Mouse (Mus musculus) bone marrow macrophage, adult 2 months (primary cell): ENCODE data around the gene Zfp987. TPM values are rescaled to one million over a fixed set of nuclear protein-coding genes. Genes with fewer than 3 reads are reported as not detected.
"Not testable (repeated sequence)": the region's sequence is repeated elsewhere in the genome, so short reads cannot be mapped to it uniquely, and the experiment has no call there.

Experiments used
- H3K27ac ChIP-seq: 2 replicates; pipeline ENCODE4 v1.5.1; 2012; ENCODE audit warnings: low read depth, low read length; ENCODE audit not compliant: insufficient read depth
- H3K4me1 ChIP-seq: 2 replicates; pipeline ENCODE4 v1.6.1; 2012; ENCODE audit warnings: low read length; ENCODE audit not compliant: control insufficient read depth, insufficient read depth
- H3K4me3 ChIP-seq: 2 replicates; pipeline ENCODE4 v1.5.1; 2012; ENCODE audit warnings: mild to moderate bottlenecking, low read length, moderate library complexity; ENCODE audit not compliant: insufficient read depth
- CTCF ChIP-seq: IDR thresholded peaks from 2 replicates; pipeline ENCODE4 v1.5.1; 2012; ENCODE audit warnings: low read depth, mild to moderate bottlenecking, low read length, moderate library complexity
- POLR2A ChIP-seq: IDR thresholded peaks from 2 replicates; pipeline ENCODE4 v1.6.1; 2012; ENCODE audit warnings: mild to moderate bottlenecking, low read depth, low read length, borderline replicate concordance
- polyA plus RNA-seq: library from polyadenylated mRNA; stranded (reverse); fragments of >200 nt; gene quantifications from 2 replicates; pipeline ENCODE4 v1.2.4, GENCODE M21; 2012; ENCODE audit not compliant: missing spikeins, insufficient read depth, insufficient read length

Gene Zfp987
- polyA plus RNA-seq, result 3.6 TPM in 1 of 2 replicates, not detected in the other

DNA sequence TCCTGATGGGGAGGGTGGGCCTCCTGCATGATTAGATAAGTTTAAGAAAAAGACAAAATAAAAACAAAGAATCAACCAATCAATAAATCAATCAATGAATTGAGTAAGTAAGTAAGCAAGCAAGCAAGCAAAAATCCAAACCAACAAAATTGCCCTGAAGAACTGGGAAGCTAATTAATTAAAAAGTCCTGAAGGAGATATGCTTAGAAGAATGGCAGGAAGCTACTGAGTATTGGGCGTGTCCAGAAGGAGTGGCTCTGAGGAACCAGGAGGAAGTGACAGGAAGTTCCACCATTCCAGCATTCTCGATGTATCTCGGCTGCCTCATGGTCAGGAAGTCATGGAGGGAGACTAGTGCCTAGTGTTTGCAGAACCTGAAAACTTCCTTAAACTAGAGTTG is at the start of gene Zfp987:
TSS of gene Zfp987 (plus strand) at position 301 of the 400 bp plus-strand sequence.
- not testable (repeated sequence) for H3K27ac ChIP-seq, H3K4me3 ChIP-seq, H3K4me1 ChIP-seq

DNA sequence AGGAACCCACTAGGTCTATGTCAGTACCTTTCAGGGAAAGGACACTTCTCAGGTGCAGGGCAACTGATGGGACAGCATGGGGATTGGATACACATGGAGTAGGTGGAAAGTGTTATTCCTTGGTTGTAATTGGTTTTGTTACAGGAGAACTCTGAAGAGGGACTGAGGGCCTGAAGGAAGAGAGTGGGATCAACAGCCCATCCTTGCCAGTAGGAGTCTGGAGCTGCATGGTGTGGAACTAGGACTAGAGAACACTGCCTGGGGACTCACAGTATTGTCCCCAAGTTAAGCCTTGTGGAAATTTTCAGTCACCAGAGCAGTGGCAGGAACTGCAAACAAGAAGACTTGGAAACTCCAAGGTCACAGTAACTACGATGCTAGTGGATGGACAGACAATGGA is 44.6 kb upstream of the Zfp987 start:
- not testable (repeated sequence) for H3K4me3 ChIP-seq, H3K27ac ChIP-seq, H3K4me1 ChIP-seq

DNA sequence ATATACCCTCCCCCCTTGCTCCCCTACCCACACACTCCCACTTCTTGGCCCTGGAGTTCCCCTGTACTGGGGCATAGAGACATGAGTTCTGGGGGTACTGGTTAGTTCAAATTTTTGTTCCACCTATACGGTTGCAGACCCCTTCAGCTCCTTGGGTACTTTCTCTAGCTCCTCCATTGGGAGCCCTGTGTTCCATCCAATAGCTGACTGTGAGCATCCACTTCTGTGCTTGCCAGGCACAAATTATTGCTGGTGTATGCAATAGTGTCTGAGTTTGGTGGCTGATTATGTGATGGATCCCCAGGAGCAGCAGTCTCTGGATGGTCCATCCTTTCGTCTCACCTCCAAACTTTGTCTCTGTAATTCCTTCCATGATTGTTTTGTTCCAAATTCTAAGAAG is 43.7 kb upstream of the Zfp987 start:
- H3K4me1 ChIP-seq, H3K4me3 ChIP-seq, H3K27ac ChIP-seq: not testable (repeated sequence)

DNA sequence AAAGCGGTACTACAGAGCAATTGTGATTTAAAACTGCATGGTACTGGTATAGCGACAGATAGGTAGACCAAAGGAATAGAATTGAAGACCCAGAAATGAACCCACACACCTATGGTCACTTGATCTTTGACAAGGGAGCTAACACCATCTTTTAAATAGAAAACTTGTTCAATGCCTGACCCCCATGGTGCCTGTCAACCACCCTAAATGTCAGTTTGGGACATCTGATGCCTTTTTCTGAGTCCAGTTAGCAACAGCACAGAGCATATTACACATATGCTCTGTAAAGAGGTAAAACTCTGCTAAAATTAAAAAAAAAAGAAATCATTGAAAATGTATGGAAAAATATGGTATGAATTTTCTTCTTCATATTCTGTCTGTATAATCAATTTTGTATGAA is 41.8 kb upstream of the Zfp987 start:
- Histone ChIP-seq H3K4me1 (no peaks in the 10 kb centered on the region), H3K27ac (no peak overlapping the region), H3K4me3 (no peak overlapping the region)
- TF ChIP-seq POLR2A, result no peak
- no peak for TF ChIP-seq CTCF

DNA sequence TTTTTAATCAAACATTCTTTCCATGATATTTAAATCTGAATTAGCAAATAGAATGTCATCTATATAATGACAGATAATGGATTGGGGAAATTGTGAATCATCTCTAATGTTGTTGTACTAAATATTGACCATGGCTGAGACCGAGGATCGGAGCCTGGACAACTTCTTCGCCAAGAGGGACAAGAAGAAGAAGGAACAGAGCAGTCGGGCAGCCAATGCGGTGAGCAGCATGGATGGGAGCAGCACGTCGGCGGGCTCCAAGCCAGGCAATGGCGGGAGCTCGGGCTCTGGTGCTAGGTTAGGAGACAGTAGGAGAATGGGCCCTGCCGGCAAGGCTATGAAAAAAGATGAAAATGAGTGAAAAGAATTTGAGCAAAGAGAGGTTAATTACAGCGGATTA is 38.5 kb upstream of the Zfp987 start:
- H3K4me1 ChIP-seq, H3K27ac ChIP-seq, H3K4me3 ChIP-seq: not testable (repeated sequence)

DNA sequence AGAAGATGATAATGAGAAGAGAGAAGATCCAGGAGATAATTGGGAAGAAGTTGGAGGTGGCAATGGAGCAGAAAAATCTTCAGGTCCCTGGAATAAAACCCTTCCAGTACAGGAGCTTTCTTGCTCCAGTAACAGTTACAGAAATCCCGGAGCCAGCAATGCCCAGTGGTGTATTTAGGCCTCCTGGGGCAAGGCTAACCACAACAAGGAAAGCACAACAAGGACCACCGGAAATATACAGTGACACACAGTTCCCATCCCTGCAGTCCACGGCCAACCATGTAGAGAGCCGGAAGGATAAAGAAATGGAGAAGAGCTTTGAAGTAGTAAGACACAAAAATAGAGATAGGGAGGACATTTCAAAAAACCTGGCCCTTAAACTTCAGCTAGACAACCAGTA is 38.0 kb upstream of the Zfp987 start:
- H3K4me3 ChIP-seq, H3K4me1 ChIP-seq, H3K27ac ChIP-seq: not testable (repeated sequence)

DNA sequence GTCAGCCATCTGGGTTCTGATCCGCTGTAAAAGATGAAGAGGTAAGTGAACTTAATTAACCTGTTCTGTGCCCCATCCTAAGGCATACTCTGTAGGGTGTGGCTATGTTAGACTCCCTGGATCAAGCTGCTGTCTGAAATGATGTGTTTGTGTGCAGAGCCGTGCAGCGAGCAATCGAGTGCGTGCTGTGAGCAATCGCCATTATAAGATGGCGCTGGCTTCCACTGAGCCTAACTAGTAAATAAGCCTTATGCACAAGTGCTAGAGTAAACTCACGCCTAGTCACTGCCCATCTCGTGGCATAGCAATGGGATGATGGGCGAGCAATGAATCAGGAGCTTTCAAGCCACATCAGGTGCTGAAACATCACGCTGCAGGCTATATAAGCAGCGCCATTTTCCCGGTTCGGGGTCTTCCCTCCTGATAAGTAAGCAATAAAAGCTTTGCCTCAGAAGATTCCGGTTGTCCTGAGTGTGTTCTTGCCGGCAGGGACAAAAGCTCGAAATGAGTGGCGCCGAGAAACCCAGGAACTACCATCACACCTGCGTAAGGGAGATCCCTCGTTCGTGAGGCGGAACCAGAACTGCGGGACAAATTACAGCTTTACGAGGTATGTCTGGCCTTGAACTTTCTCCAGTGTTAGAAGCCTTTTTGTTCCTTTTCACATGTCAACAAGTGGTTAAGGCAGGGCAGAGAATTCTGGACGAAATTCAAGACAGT is 37.0 kb upstream of the Zfp987 start:
- H3K4me3 ChIP-seq, H3K4me1 ChIP-seq, H3K27ac ChIP-seq: not testable (repeated sequence)

DNA sequence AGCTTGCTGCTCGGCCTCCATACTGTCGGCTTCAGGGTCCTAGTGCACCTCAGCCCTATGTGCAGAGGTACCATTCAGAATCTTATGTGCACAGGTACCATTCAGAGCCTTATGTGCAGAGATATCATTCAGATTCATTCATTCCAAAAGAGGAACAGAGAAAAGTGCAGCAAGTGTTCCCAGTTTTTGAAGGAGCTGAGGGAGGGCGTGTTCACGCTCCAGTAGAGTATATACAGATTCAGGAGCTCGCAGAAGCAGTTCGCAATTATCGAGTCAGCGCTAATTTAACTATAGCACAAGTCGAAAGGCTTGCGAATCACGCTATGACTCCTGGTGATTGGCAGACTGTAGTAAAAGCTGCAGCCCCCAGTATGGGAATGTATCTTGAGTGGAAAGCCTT is 36.0 kb upstream of the Zfp987 start:
- H3K27ac ChIP-seq, H3K4me1 ChIP-seq: not testable (repeated sequence)

DNA sequence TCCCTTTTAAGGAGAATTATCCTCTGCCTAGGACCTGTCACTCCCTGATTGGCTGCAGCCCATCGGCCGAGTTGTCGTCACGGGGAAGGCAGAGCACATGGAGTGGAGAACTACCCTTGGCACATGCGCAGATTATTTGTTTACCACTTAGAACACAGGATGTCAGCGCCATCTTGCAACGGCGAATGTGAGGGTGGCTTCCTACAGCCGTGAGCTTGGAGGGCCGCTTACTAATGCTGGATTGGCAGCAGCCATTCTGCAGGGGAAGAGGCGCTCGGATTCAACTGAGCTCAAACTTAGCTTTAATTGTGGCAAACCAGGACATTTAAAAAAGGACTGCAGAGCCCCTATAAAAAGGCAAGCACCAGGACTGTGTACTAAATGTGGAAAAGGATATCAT is 35.1 kb upstream of the Zfp987 start:
- not testable (repeated sequence) for H3K4me1 ChIP-seq, H3K4me3 ChIP-seq, H3K27ac ChIP-seq

More for the DNA sequence above, 36.0 kb upstream of the Zfp987 start:
- H3K4me3 ChIP-seq, result not testable (repeated sequence)

DNA sequence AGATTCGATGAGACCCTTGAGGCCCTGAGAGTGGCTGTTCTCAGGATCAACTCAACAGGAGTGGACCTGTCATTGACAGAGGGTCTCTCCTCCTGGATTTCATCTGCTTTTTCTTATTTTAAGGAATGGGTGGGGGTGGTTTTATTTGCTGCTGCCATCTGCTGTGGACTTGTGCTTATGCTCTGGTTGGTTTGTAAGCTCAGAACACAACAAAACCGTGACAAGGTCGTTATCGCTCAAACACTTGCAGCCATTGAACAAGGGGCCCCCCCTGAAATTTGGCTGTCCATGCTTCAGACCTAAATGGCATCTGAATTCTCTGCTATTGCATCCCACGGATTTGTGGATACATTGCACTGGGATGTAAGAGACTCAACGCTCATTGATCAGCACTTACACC is 34.1 kb upstream of the Zfp987 start:
- not testable (repeated sequence) for H3K27ac ChIP-seq, H3K4me3 ChIP-seq, H3K4me1 ChIP-seq

DNA sequence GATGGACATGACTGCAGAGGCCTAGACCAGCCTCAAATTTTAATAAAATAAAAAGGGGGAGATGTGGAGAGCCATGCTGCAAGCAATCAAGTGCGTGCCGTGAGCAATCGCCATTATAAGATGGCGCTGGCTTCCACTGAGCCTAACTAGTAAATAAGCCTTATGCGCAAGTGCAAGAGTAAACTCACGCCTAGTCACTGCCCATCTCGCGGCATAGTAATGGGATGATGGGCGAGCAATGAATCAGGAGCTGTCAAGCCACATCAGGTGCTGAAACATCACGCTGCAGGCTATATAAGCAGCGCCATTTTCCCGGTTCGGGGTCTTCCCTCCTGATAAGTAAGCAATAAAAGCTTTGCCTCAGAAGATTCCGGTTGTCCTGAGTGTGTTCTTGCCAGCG is 33.5 kb upstream of the Zfp987 start:
- not testable (repeated sequence) for H3K4me1 ChIP-seq, H3K27ac ChIP-seq, H3K4me3 ChIP-seq

DNA sequence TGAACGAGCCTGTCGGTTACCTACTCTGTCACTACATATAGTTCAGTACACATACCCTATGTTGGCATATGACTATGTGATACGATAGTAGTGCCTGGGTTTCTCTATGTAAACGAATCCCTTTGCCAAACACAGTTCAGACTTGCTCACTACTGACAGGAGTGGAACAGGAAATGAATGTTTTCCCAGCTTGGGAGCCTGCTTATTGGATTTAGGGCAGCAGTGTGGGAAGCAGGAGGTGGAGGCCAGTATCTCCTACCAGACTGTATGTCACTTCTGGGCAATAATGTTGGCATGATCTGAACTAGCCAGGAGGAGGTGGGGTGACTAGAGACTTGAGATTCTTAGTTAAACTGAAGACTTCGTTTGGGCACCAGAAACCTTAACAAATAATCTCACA is 32.3 kb upstream of the Zfp987 start:
- H3K27ac ChIP-seq, H3K4me3 ChIP-seq, H3K4me1 ChIP-seq: not testable (repeated sequence)

DNA sequence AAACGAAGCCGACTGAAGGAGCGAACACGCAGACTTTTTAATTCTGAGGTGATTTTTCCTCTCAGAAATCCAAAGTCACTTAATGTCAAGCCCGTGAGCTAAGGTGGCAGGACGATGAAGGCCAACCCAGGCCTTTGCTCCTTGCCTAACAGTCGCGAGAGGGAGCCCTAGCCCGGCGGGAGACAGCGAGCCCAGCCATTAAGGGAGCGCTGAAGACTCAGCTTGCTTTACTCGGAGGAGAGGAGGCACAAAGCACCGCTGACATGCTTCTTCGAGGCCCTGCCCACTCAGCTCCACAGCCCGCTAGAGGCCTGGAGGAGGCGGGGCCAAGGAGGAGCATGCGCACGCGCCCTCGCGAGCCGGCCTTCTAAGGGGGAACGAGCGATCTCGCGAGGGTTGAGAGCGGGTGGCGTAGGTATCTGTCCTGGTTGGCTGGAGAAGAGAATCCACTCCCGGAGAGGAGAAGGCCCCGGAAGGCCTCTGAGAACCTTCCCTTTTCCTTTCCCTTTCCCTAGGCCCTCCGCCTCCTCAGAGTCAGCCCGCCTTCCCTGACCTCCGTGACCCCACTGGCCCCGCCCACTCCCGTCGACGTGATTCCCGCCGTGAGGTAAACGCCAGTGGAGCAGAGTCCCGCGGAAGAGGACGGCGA is 30.0 kb upstream of the Zfp987 start:
- H3K4me3 ChIP-seq, H3K4me1 ChIP-seq: not testable (repeated sequence)

DNA sequence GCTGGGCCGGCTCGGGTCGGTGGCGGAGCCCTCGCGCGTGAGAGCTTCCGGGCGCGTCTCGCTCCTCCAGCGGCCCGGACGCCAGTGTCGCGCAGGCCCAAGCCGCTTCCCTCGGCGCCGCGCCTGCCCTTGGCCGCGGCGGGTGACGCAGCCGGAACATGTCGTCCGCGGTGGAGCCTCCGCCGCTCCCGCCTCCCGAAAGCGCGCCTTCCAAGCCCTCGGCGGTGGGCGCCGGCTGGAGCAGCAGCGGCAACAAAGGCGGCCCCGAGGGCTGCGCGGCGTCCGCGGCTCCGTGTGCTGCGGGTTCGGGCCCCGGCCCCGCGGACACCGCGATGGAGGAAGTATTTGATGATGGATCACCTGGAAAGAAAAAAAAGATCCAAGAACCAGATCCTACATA is 29.5 kb upstream of the Zfp987 start:
- not testable (repeated sequence) for H3K4me3 ChIP-seq, H3K27ac ChIP-seq, H3K4me1 ChIP-seq

More for the DNA sequence above, 30.0 kb upstream of the Zfp987 start:
- H3K27ac ChIP-seq, result not testable (repeated sequence)

DNA sequence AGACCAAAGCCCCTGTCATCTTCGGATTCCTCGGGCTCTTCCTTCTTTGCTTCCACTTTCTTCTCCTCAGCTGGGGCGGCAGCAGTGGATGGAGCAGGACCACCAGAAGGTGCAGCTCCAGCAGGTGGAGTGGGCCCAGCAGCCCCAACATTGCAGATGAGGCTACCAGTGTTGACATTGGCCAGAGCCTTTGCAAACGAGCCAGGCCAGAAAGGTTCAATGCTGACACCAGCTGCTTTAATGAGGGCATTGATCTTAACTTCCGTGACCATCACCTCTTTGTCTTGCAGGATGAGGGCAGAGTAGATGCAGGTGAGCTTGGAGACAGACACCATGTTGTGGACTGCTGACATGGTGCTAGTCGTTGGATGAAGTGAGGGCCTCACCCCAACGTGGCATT is 23.8 kb upstream of the Zfp987 start:
- not testable (repeated sequence) for H3K4me1 ChIP-seq, H3K27ac ChIP-seq, H3K4me3 ChIP-seq

DNA sequence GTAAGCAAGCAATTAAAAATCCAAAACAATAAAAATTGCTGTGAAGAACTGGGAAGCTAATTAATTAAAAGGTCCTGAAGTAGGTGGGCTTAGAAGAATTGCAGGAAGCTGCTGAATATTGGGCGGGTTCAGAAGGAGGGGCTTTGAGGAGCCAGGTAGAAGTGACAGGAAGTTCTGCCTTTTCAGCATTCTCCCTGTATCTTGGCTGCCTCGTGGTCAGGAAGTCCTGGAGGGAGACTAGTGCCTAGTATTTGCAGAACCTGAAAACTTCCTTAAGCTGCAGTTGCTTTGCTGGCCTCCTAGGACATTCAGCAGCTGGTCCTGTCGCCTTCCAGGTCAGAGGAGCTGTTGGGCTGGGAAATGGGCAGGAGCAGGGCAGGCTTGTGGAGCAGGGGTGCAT is 4.3 kb downstream of the Zfp987 start:
- H3K4me3 ChIP-seq, H3K27ac ChIP-seq, H3K4me1 ChIP-seq: not testable (repeated sequence)
